Mouse (Mus musculus) kidney, postnatal 25 days (tissue): ENCODE results near the gene Ints14.
"Not testable (repeated sequence)": the region's sequence is repeated elsewhere in the genome, so short reads cannot be mapped to it uniquely, and the experiment has no call there.

ENCODE experiments used
- DNase-seq, 2 experiments: peaks; one replicate each; pipeline ENCODE4 v3.0.0; 2021; ENCODE audit warnings: mixed read lengths in 2 of 2

Gene Ints14

DNA sequence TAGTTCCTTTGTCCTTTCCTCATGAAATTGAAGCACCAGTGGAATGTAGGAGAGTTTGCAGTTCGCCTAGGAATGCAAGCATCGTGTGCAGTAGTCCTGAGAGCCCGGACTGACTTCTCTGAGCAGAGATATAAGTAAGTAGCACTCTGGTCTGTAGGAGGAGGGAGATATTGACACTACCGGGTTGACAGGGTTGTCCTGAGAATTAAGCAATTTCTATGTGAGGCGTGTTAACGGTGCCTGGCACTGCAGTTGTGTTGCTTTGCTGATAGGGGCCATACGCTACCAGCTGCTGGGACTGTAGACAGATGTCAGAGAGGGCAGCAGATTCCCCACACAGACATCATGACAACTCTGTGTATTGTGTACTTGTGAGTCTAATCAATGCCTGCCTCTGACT lies 7.5 kb upstream of the Ints14 start:
- DNase-seq, result no peak

GRCm38 (mm10) chr9:64956337-64956736 lies 4.4 kb upstream of the Ints14 start:
- DNase-seq, result peak in 1 of 2 experiments; percentile 43

- DNase-seq, result no peak
These were observed 3.4 kb upstream of the Ints14 start for GRCm38 (mm10) chr9:64957276-64957675.

- no peak for DNase-seq
These were observed 244 bp downstream of the Ints14 start for GRCm38 (mm10) chr9:64960978-64961320.

GRCm38 (mm10) chr9:64980548-64980947 lies 19.8 kb downstream of the Ints14 start:
- no peak for DNase-seq

- DNase-seq, result no peak
These were observed 21.2 kb downstream of the Ints14 start for GRCm38 (mm10) chr9:64981904-64982303.

- no peak for DNase-seq
These were observed 24.5 kb downstream of the Ints14 start for GRCm38 (mm10) chr9:64985037-64985794.

GRCm38 (mm10) chr9:64985807-64986206 lies 25.1 kb downstream of the Ints14 start:
- DNase-seq, result no peak

GRCm38 (mm10) chr9:64987651-64988050 lies 26.9 kb downstream of the Ints14 start:
- DNase-seq, result no peak

DNA sequence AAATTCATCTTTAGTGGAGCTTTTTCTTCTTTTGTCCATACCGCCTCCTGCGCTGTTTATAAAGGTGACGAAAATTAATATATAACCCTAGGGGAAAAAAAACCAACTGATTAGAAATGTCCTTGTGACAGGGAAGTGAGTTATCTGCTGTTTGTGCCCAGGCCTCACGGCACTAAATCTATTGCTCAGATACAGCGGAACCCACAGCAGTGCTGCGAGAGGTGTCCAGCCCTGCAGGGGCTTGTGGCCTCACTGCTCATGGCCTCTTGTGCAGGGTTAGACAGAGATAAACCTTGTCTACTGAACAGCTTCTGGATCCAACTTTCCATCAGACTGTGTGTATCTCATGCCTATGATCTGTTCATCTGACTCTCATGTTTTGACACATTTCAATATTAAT lies 27.7 kb downstream of the Ints14 start:
- DNase-seq, result no peak

DNA sequence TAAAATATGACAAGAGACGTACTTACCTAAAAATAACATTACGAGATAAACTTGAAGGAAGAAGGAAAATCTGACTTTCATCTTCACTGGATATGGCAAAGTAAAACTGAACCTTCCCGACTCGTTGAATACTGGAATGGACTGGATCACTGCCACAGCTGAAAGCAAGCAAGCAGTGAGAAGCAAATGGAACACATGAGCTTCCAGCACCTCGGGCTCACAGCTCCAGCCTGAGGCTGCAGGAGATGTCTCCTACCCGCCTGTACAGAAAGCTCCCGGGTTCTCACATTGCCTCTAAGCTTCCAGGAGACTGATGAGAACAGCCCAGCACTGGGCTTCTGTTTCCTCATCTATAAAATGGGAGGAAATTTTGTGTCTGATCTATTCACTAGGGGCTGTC lies 29.6 kb downstream of the Ints14 start:
- no peak for DNase-seq

GRCm38 (mm10) chr9:64995464-64995863 lies 34.8 kb downstream of the Ints14 start:
- not testable (repeated sequence) for DNase-seq

DNA sequence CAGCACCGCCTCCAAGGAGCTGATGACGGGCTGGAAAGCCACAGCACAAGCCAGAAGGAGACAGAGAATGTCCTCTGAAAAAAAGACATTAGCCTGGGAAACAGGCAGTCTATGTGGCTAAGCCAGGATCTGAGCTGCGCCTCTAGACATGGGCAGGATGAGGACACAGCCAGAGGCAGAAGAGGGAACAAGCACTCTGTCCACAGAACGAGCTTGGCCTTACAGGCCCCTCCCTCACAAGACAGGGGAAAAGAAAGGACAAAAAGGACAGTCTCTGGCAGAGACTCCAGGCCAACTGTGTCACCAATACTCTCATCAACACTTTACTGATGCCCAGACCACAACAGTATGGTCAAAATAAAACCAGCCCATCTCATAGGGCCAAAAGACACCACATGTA lies 40.8 kb downstream of the Ints14 start:
- DNase-seq, result no peak

DNA sequence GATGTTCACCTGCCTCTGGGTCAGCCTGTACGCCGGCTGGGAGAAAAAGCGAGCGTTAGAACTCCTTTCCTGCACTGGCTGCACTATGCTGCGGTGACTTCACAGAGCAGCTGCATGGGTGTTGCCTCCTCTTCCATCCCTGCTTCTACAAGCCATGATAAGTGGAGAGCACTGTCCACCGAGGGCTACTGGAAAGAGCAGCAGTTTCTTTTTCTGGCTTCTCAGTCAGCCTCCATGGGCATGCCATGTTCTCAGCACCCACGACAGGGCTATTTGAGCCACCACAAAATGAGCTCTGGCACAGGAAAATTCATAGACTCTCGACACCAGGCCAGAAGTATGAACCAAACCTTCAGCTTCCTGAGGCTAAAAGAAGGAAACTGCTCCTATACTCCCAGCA lies 45.0 kb downstream of the Ints14 start:
- no peak for DNase-seq

GRCm38 (mm10) chr9:65010632-65011031 lies 49.9 kb downstream of the Ints14 start:
- DNase-seq, result no peak

DNA sequence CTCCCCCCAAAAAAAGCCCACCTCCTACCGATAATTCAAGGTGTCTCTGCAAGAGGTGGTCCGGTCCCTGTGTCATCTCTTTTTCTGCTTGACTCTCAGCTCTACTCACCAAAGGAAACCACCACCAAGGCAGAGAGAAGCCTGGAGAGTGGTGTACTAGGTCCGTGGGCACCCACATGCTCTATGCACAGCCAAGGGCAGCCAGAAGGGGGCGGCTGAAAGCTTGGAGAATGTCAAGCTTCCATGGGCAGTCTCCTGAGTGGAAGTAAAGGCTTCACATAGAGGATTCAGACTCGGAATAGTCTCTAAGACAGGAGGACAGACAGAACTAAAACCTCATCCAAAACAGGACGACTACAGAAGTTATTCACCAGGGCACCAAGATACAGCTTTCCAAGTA lies 50.6 kb downstream of the Ints14 start:
- peak; percentile 37 to 58 for DNase-seq

GRCm38 (mm10) chr9:65015461-65016222 lies 54.9 kb downstream of the Ints14 start:
- no peak for DNase-seq

DNA sequence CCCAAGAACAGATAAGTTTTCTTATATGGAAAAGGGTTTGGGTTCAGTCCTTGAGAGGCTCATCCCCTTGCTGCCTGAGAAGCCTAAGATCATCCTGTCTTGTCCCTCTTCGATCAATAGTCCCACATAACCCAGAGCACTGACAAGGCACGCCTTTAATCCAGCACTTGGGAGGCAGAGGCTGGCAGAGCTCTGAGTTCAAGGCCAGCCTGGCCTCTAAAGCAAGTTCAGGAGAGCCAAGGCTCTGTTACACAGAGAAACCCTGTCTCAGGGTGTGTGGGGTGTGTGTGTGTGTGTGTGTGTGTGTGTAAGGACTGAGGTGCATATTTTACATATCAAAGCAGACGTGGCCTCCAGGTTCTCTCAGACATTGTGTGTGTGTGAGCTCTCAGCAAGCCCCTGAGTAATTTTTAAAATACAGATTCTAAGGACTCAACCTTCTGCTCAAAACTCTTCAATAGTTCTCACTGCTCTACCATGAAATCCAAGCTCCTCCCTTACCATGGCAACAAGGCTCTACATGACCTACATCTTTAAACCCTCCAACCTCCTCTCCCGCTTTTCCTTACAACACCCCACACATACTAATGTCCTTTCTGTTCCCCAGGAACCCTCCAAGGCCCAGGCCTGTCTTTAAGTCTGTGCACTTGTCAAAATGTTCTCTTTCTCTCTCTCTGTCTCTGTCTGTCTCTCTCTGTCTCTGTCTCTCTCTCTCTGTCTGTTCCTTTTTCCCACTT lies 55.7 kb downstream of the Ints14 start:
- DNase-seq, result no peak

DNA sequence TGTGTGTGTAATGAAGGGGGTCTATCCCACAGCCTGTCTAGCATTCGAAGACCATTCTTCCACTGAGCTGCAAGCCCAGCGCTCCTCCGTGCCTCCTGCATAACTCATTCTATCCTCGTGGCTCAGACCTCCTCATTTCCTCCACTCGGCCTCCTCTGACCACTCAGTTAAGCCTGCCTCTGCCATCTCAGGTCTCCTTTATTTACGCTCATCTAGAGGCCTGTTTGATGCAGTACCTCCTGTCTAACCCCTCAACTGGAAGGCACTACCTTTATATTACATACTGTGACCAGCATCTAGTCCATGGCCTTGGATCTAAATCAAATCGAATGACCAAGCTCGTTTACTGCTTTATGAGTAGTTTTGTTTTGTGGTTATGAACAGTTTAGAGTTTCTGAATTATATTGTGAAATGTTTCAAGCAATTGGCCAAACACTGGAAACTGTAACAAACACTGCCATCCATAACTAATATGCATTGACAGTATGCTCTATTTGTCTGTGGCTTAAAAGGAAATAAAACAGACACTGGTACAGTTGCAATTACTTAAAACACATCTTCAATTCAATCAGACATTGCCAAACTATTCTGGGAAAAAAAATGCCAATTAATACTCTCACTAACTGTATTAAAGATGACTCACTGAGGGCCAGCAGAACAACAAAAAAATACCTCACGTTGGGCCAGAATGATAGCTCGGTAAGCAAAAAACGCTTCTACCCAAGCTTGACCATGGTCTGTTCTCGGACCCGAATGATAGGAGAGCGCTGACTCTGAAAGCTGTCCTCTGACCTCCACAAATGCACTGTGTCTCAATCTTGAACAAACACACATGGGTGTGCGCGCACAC lies 56.5 kb downstream of the Ints14 start:
- DNase-seq, result no peak

DNA sequence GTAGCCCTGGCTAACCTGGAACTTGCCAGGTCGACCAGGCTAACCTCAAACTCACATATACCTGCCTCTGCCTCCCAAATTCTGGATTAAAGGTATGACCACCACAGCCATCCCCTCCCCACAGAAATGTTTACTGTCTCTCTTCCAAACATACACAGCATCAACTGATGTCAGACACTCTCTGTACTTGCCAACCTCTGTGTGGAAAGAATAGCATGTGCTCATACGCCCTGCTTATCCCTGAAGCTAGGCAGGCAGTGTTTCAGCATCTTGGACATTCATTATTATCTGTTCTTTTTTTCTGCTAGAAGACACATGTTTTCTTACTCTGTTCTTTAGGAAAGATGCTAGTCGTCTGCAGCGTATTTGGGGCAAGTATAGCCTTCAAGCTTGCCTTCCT lies 57.2 kb downstream of the Ints14 start:
- no peak for DNase-seq

DNA sequence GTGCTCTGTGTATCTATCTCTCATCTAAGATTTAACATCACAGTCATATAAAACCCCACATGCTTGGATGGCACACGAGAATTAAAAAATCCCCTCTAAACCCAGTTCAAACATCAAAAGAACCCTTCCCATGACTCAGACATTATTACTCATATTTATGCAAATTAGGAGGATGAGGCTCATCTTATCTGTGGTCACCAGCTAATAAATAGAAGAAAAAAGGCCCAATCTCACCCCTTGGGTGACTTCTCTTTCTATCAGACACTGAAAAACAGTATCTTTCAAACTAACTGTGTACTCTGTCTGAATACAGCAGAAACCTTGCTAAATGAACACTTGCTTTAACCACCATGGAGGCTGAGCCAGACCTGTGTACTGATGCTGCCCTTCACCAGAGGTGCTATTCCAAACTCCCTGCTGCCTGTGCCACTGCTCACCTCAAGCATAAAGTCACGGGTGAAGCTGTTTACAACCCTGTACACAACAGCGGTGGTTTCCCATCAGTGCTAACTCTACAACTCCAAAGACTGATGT lies 58.0 kb downstream of the Ints14 start:
- DNase-seq, result no peak

- DNase-seq, result no peak
These were observed 58.4 kb downstream of the Ints14 start for GRCm38 (mm10) chr9:65019146-65019545.

DNA sequence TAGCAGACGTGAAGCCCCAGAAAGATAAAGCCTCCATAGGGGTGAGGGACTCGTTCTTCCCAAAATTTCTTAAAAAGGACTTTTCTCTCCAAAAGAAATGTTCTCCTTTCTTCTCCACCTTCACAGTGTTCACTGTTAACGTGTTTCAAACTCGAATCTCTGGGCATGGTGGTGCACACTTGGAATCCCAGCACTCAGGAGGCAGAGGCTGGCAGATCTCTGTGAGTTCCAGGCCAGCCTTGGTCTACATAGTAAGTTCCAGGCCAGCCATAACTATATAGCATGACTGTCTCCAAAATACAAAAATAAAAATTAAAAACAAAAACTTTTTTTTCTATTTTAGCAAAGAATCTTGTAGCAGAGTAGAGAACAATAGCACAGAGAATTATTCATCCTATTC lies 59.4 kb downstream of the Ints14 start:
- DNase-seq, result no peak
